Mouse (Mus musculus) liver, embryonic 12.5 days (tissue): ENCODE results near the gene Daglb. TPM values are rescaled to one million over a fixed set of nuclear protein-coding genes. Genes with fewer than 3 reads are reported as not detected.
"Not testable (repeated sequence)": the region's sequence is repeated elsewhere in the genome, so short reads cannot be mapped to it uniquely, and the experiment has no call there.

ENCODE experiments used
- ATAC-seq: fragments of 200-750 bp; cut with Nextera tagmentation; 2 replicates; pipeline ENCODE4 v1.8.0; 2017; ENCODE audit warnings: moderate number of reproducible peaks, mild to moderate bottlenecking, moderate library complexity
- H3K27ac ChIP-seq: fragments of 300-500 bp; sonication (generic); 2 replicates; pipeline ENCODE4 v1.5.1; 2016; ENCODE audit warnings: mild to moderate bottlenecking
- H3K27me3 ChIP-seq: fragments of 300-500 bp; sonication (generic); replicated peaks from 2 replicates; pipeline ENCODE4 v1.6.1; 2016; ENCODE audit warnings: mild to moderate bottlenecking, moderate library complexity
- H3K36me3 ChIP-seq: fragments of 300-500 bp; sonication (generic); 2 replicates; pipeline ENCODE4 v1.6.1; 2016; ENCODE audit warnings: mild to moderate bottlenecking, moderate library complexity
- H3K4me1 ChIP-seq: fragments of 300-500 bp; sonication (generic); 2 replicates; pipeline ENCODE4 v1.6.1; 2016
- H3K4me2 ChIP-seq: fragments of 300-500 bp; sonication (generic); 2 replicates; pipeline ENCODE4 v1.6.1; 2016; ENCODE audit warnings: mild to moderate bottlenecking, moderate library complexity
- H3K4me3 ChIP-seq: fragments of 300-500 bp; sonication (generic); 2 replicates; pipeline ENCODE4 v1.5.1; 2016; ENCODE audit warnings: mild to moderate bottlenecking, moderate library complexity
- H3K9ac ChIP-seq: fragments of 300-500 bp; sonication (generic); 2 replicates; pipeline ENCODE4 v1.6.1; 2016; ENCODE audit warnings: mild to moderate bottlenecking, moderate library complexity
- H3K9me3 ChIP-seq: fragments of 300-500 bp; sonication (generic); replicated peaks from 2 replicates; pipeline ENCODE4 v1.6.1; 2016; ENCODE audit warnings: mild to moderate bottlenecking, moderate library complexity
- WGBS: fragments of 180-500 bp; shearing (Covaris S2); methylation state at CpG from one replicate; pipeline ENCODE4 v1.1.7; 2016; ENCODE audit not compliant: insufficient replicate concordance; 5-methylcytosine and 5-hydroxymethylcytosine counted together
- polyA plus RNA-seq: library from polyadenylated mRNA; unstranded; fragments of >200 nt; fragmentation: Nextera tagmentation; extraction: Ambion mirVana; gene quantifications from 2 replicates; pipeline ENCODE4 v1.2.1, GENCODE M21; 2016

Daglb gene
- polyA plus RNA-seq, 1 experiment from 2014 or later: 12.6 TPM

DNA sequence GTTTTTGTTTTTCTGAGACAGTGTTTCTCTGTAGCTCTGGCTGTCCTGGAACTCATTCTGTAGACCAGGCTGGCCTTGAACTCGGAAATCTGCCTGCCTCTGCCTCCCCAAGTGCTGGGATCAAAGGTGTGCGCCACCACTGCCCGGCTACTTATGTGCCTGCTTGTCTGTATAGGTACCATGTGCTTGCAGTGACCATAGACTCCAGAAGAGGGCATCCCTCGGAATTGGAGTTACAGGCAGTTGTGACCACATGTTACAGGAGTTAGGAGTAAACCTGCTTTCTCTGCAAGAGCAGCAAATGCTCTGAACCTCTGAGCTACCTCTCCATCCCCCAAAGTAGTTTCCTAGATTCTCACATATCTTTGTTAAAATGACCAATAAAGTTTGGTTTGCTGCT, 27.4 kb downstream of the Daglb start:
- Histone ChIP-seq H3K9ac (no peak overlapping the region), H3K9me3 (no peaks in the 10 kb centered on the region), H3K4me1 (0 out of 2 replicates have a peak, but pooled peaks cover 6% of the 10 kb centered on the region), H3K36me3 (peaks cover 96% of the 10 kb centered on the region), H3K4me2 (no peak overlapping the region), H3K27me3 (no peaks in the 10 kb centered on the region), H3K27ac (no peak overlapping the region), H3K4me3 (no peak overlapping the region)
- WGBS: 80% methylated on average over 4 of the region's 4 CpGs
- no peak for ATAC-seq

DNA sequence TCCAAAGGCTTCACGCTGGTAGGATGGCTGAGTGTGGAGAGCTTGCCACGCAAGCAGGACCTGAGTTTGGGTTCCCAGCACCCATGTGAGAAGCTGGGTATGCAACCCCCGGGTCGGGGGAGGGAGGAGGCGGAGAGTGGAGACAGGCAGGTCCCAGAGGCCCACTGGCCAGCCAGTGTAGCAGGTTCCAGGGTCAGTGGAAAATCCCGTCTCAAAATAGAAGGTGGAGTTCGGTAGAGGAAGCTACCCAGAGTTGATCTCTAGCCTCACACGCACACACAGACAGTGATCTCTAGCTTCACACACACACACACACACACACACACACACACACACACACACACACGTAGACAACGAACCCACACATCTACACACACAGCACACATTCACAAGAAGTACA, 28.8 kb downstream of the Daglb start:
- Histone ChIP-seq H3K4me3 (no peak overlapping the region), H3K9me3 (no peaks in the 10 kb centered on the region), H3K36me3 (peaks cover 93% of the 10 kb centered on the region), H3K27ac (no peak overlapping the region), H3K9ac (no peak overlapping the region), H3K4me1 (0 out of 2 replicates have a peak, but pooled peaks cover 6% of the 10 kb centered on the region), H3K4me2 (no peak overlapping the region), H3K27me3 (no peaks in the 10 kb centered on the region)
- WGBS: 82% methylated on average over 10 of the region's 10 CpGs
- no peak for ATAC-seq

GRCm38 (mm10) chr5:143495708-143496107, 31.3 kb downstream of the Daglb start:
- WGBS: 87% methylated on average over 6 of the region's 6 CpGs
- 0 out of 2 replicates have a peak, but pooled peaks cover 5% of the 10 kb centered on the region for H3K4me1 ChIP-seq
- no peak overlapping the region for H3K27ac ChIP-seq
- no peak overlapping the region for H3K4me2 ChIP-seq
- H3K36me3 ChIP-seq: peaks cover 87% of the 10 kb centered on the region
- H3K9ac ChIP-seq: no peak overlapping the region
- no peak overlapping the region for H3K4me3 ChIP-seq
- no peaks in the 10 kb centered on the region for H3K27me3 ChIP-seq
- H3K9me3 ChIP-seq: no peaks in the 10 kb centered on the region
- ATAC-seq: no peak

GRCm38 (mm10) chr5:143497451-143497850, 33.1 kb downstream of the Daglb start:
- Histone ChIP-seq H3K27me3 (no peaks in the 10 kb centered on the region), H3K4me2 (no peak overlapping the region), H3K9me3 (no peaks in the 10 kb centered on the region), H3K4me3 (no peak overlapping the region), H3K9ac (no peak overlapping the region), H3K4me1 (0 out of 2 replicates have a peak, but pooled peaks cover 5% of the 10 kb centered on the region), H3K36me3 (peaks cover 88% of the 10 kb centered on the region), H3K27ac (no peak overlapping the region)
- 66% methylated on average over 3 of the region's 3 CpGs for WGBS
- ATAC-seq: no peak

- no peak for ATAC-seq
- Histone ChIP-seq H3K4me1 (0 out of 2 replicates have a peak, but pooled peaks cover 5% of the 10 kb centered on the region), H3K4me3 (no peak overlapping the region), H3K27me3 (no peaks in the 10 kb centered on the region), H3K36me3 (peaks cover 88% of the 10 kb centered on the region), H3K27ac (no peak overlapping the region), H3K9ac (no peak overlapping the region), H3K4me2 (no peak overlapping the region), H3K9me3 (no peaks in the 10 kb centered on the region)
- WGBS: 74% methylated on average over 7 of the region's 7 CpGs
These were observed 34.8 kb downstream of the Daglb start for GRCm38 (mm10) chr5:143499197-143499596.

DNA sequence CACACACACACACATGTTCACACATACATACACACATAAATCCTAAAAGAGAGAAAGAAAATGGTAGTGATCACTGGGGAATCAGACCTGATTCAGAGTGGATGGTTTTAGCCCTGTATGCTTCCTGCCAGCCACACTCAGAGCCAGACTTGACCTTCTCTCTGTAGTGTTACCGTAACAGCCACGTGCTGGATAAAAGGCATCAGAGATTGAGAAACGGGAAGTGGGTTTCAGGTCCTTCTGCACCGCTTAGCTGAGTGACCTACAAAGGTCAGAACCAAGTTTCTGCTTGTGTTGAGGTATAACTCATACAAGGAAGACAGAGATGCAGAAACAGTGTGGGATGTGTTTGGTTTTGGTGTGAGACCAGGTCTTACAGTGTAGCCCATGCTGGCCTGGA, 35.3 kb downstream of the Daglb start:
- no peaks in the 10 kb centered on the region for H3K9me3 ChIP-seq

GRCm38 (mm10) chr5:143500711-143501110, 36.3 kb downstream of the Daglb start:
- not testable (repeated sequence) for H3K4me3 ChIP-seq, H3K27ac ChIP-seq, H3K4me1 ChIP-seq, H3K27me3 ChIP-seq, H3K9me3 ChIP-seq, H3K9ac ChIP-seq, H3K4me2 ChIP-seq, ATAC-seq
- WGBS: 89% methylated on average over 14 of the region's 14 CpGs
- H3K36me3 ChIP-seq: peaks cover 88% of the 10 kb centered on the region

More for the DNA sequence above, 35.3 kb downstream of the Daglb start:
- ATAC-seq: no peak
- H3K4me2 ChIP-seq: no peak overlapping the region
- 0 out of 2 replicates have a peak, but pooled peaks cover 5% of the 10 kb centered on the region for H3K4me1 ChIP-seq
- 46% methylated on average over 4 of the region's 4 CpGs for WGBS
- no peaks in the 10 kb centered on the region for H3K27me3 ChIP-seq
- no peak overlapping the region for H3K9ac ChIP-seq
- H3K27ac ChIP-seq: no peak overlapping the region
- H3K4me3 ChIP-seq: no peak overlapping the region
- H3K36me3 ChIP-seq: peaks cover 88% of the 10 kb centered on the region

- H3K4me3 ChIP-seq: no peak overlapping the region
- no peaks in the 10 kb centered on the region for H3K27me3 ChIP-seq
These were observed 36.8 kb downstream of the Daglb start for GRCm38 (mm10) chr5:143501140-143501539.

DNA sequence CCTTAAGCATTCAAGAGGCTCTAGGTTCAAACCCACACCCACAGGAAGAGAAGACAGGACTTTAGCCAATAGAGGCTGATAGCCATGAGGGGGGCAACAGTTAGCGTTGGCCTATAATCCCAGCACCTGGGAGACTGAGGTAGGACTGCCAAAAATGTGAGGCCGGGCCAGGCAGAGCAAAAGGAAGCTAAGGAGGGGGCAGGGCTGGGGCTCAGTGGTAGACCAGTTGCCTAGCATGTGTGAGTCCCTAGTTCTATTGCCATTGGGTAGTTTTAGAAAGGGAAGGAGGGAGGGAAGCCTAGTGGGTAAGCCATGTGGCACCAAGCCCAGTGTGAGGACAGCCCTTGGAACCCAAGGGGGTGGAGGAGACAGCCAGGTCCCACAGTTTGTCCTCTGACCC, 37.3 kb downstream of the Daglb start:
- Histone ChIP-seq H3K4me1 (0 out of 2 replicates have a peak, but pooled peaks cover 5% of the 10 kb centered on the region), H3K9ac (no peak overlapping the region), H3K9me3 (no peaks in the 10 kb centered on the region), H3K4me2 (no peak overlapping the region), H3K4me3 (no peak overlapping the region), H3K27ac (no peak overlapping the region), H3K36me3 (peaks cover 88% of the 10 kb centered on the region), H3K27me3 (no peaks in the 10 kb centered on the region)
- 60% methylated on average over 2 of the region's 2 CpGs for WGBS
- ATAC-seq: no peak

More at GRCm38 (mm10) chr5:143501140-143501539, 36.8 kb downstream of the Daglb start:
- H3K27ac ChIP-seq: no peak overlapping the region
- ATAC-seq: no peak
- WGBS: 82% methylated on average over 8 of the region's 8 CpGs
- H3K4me2 ChIP-seq: no peak overlapping the region
- no peak overlapping the region for H3K9ac ChIP-seq
- peaks cover 88% of the 10 kb centered on the region for H3K36me3 ChIP-seq
- no peaks in the 10 kb centered on the region for H3K9me3 ChIP-seq
- H3K4me1 ChIP-seq: 0 out of 2 replicates have a peak, but pooled peaks cover 5% of the 10 kb centered on the region

DNA sequence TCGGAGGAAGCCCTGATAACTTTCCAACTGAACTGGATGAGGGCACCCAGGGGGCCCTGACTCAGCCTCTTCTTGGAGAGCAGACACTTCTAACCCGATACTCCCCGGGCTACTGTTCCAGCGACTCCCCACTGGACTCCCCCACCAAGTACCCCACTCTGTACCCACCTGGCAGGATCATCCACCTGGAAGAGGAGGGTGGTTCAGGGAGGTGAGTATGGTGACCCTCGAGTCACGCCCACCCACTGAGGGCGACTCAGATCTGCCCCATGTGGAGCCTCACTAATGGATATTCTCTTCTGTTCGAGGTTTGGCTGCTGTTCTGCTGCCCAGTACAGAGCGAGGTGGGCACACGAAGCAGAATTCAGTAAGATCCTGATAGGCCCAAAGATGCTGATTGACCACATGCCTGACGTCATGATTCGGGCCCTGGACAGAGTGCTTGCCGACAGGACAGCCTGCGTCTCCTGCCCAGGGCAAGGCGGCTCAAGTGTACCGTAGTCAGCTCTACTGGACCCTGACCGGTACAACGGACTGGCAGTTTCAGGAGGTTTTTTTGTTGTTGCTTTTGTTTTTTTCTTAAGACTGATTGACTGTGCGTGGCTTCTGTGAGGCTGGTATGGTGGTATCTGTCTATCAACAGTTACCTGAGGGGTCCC, 38.6 kb downstream of the Daglb start:
- WGBS: 84% methylated on average over 19 of the region's 19 CpGs
- no peaks in the 10 kb centered on the region for H3K9me3 ChIP-seq
- H3K27ac ChIP-seq: no peak overlapping the region
- no peak for ATAC-seq
- no peak overlapping the region for H3K4me3 ChIP-seq
- H3K36me3 ChIP-seq: peaks cover 92% of the 10 kb centered on the region
- H3K27me3 ChIP-seq: no peaks in the 10 kb centered on the region
- no peak overlapping the region for H3K9ac ChIP-seq
- peaks cover 12% of the 10 kb centered on the region for H3K4me1 ChIP-seq
- H3K4me2 ChIP-seq: no peak overlapping the region

GRCm38 (mm10) chr5:143503740-143504139, 39.4 kb downstream of the Daglb start:
- Histone ChIP-seq H3K4me1 (peaks cover 19% of the 10 kb centered on the region), H3K4me3 (no peak overlapping the region), H3K27me3 (no peaks in the 10 kb centered on the region), H3K27ac (no peak overlapping the region), H3K9ac (no peak overlapping the region), H3K4me2 (no peak overlapping the region), H3K9me3 (no peaks in the 10 kb centered on the region), H3K36me3 (peaks cover 92% of the 10 kb centered on the region)
- ATAC-seq: no peak
- 87% methylated on average over 6 of the region's 6 CpGs for WGBS

GRCm38 (mm10) chr5:143504453-143504852, 40.1 kb downstream of the Daglb start:
- H3K4me2 ChIP-seq: no peak overlapping the region
- WGBS: 53% methylated on average over 3 of the region's 3 CpGs
- H3K9ac ChIP-seq: no peak overlapping the region
- no peak overlapping the region for H3K27ac ChIP-seq
- no peaks in the 10 kb centered on the region for H3K27me3 ChIP-seq
- no peaks in the 10 kb centered on the region for H3K9me3 ChIP-seq
- ATAC-seq: no peak
- no peak overlapping the region for H3K4me3 ChIP-seq
- H3K36me3 ChIP-seq: peaks cover 91% of the 10 kb centered on the region
- H3K4me1 ChIP-seq: peaks cover 21% of the 10 kb centered on the region
